In genomic region chr10:81176466-81177271, GRCm38 (mm10) we compare ENCODE assay signal across 1 mouse cellular context.
TF ChIP-seq lines count a peak whose summit lies in the region.

Gene Eef2 (plus strand): TSS chr10:81176631.

TF ChIP-seq in CH12.LX, 34 proteins besides CTCF, POLR2A, EP300 and RAD21 (continued from another document):
- no peak for TF ChIP-seq JUND (conservative IDR thresholded peaks at IDR 0.05; ENCODE audit: low read depth, low read length)
- peak; percentile 94 for TF ChIP-seq BHLHE40 (IDR thresholded peaks at IDR 0.05; ENCODE audit: low read depth, low read length)
- TF ChIP-seq RCOR1 (conservative IDR thresholded peaks at IDR 0.05; ENCODE audit: low read depth, low read length) = no peak
- peak; percentile 98 for TF ChIP-seq MYC (IDR thresholded peaks at IDR 0.05; ENCODE audit: low read depth, low read length)
- TF ChIP-seq MAX (IDR thresholded peaks at IDR 0.05; ENCODE audit: low read length) = peak; percentile 99
- TF ChIP-seq MEF2A (IDR thresholded peaks at IDR 0.05; ENCODE audit: borderline replicate concordance, low read depth, low read length) = peak; percentile 69
- no peak for TF ChIP-seq ZC3H11A (IDR thresholded peaks at IDR 0.05; ENCODE audit: low read depth, low read length)
- peak; percentile 55 for TF ChIP-seq ETS1 (conservative IDR thresholded peaks at IDR 0.05; ENCODE audit: low read depth, low read length)
- TF ChIP-seq MXI1 (IDR thresholded peaks at IDR 0.05; ENCODE audit: low read depth, low read length) = peak; percentile 84
- TF ChIP-seq SIN3A (IDR thresholded peaks at IDR 0.05; ENCODE audit: low read length) = peak; percentile 71; the same call in 1 of the 2 replicates
- peak; percentile 97 for TF ChIP-seq TBP (conservative IDR thresholded peaks at IDR 0.05; ENCODE audit: low read depth, low read length)
- TF ChIP-seq HCFC1 (IDR thresholded peaks at IDR 0.05; ENCODE audit: low read depth, low read length) = peak; percentile 75
